In the genomic region with DNA sequence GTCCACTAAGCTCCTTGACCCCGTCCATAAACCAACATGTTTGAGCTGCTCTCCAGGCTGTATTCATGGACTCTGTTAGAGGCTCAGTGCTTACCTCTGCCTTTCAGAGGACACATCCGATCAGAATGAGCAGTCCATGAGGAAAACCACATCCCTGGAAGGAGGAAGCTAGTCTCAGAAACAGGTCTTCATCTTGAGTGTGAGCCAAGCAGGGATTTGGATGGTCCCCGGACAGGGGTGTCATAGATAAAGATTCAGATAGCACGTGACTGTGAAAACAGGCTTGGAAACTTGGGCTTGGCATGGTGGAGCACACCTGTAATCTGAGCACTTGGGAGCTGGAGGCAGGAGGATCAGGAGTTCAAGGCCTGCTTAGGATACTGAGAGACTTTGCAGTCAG, we compare ENCODE assay signal across 8 mouse cellular contexts. TPM values are rescaled to one million over a fixed set of nuclear protein-coding genes. Genes with fewer than 3 reads are reported as not detected.
DNase-seq lines count a peak whose midpoint lies in the region; ATAC-seq and TF ChIP-seq lines count a peak whose summit lies in the region.

No protein-coding gene starts in this region.

- H3K9ac ChIP-seq in limb, embryonic 14.5 days (ENCODE audit: low read depth, low read length, severe bottlenecking): 0 out of 2 replicates have a peak overlapping the region, but pooled peaks have one; percentile 8
- H3K9ac ChIP-seq in stomach, embryonic 16.5 days (ENCODE audit: low read length): peak overlapping the region; percentile 68

- no peaks in the 10 kb centered on the region for H3K36me3 ChIP-seq in megakaryocyte, embryonic 14.5 days (replicated peaks; ENCODE audit: low read length)
- peaks cover 7% of the 10 kb centered on the region for H3K36me3 ChIP-seq in limb, embryonic 14.5 days (ENCODE audit: control insufficient read depth, insufficient read depth, low read length)
- no peaks in the 10 kb centered on the region for H3K36me3 ChIP-seq in stomach, embryonic 16.5 days (ENCODE audit: control insufficient read depth, insufficient read depth, low read length)

- no peak for DNase-seq in limb, embryonic 14.5 days (ENCODE audit: low spot score)
- DNase-seq in frontal cortex, postnatal 25 days (ENCODE audit: low spot score in 2 of 2): no peak
- DNase-seq in gastrocnemius, postnatal 10 days: no peak
- no peak for DNase-seq in cerebellum, adult 11-12 months

- no peaks in the 10 kb centered on the region for H3K9me3 ChIP-seq in megakaryocyte, embryonic 14.5 days
- no peaks in the 10 kb centered on the region for H3K9me3 ChIP-seq in limb, embryonic 14.5 days (ENCODE audit: control insufficient read depth, low read length)
- H3K9me3 ChIP-seq in stomach, embryonic 16.5 days (replicated peaks; ENCODE audit: control insufficient read depth, low read length): no peaks in the 10 kb centered on the region

- peak overlapping the region; percentile 96 for H3K4me2 ChIP-seq in limb, embryonic 14.5 days (replicated peaks; ENCODE audit: low read depth, low read length, severe bottlenecking)
- H3K4me2 ChIP-seq in stomach, embryonic 16.5 days (ENCODE audit: low read depth, low read length): peak overlapping the region; percentile 95

- H3K27me3 ChIP-seq in megakaryocyte, embryonic 14.5 days (replicated peaks): no peaks in the 10 kb centered on the region
- H3K27me3 ChIP-seq in limb, embryonic 14.5 days (ENCODE audit: control insufficient read depth, insufficient read depth, low read length): no peaks in the 10 kb centered on the region
- H3K27me3 ChIP-seq in stomach, embryonic 16.5 days (ENCODE audit: control insufficient read depth, insufficient read depth, low read length): no peaks in the 10 kb centered on the region

- ATAC-seq in megakaryocyte, adult 5-6 weeks (ENCODE audit: poor library complexity, severe bottlenecking): no peak
- 0 out of 2 replicates have a peak, but pooled peaks have one; percentile 7 for ATAC-seq in erythroid progenitor cell, adult 5-6 weeks (replicated peaks; ENCODE audit: low FRiP score, poor library complexity, severe bottlenecking)
- ATAC-seq in limb, embryonic 14.5 days (ENCODE audit: low FRiP score, low read depth): no peak
- no peak for ATAC-seq in stomach, embryonic 16.5 days (ENCODE audit: insufficient read depth, low FRiP score)

- no peak for TF ChIP-seq POLR2A in limb, embryonic 14.5 days (IDR thresholded peaks at IDR 0.05; ENCODE audit: borderline replicate concordance, extremely low read depth, insufficient read depth, insufficient read length)

- WGBS in limb, embryonic 14.5 days: 56% methylated on average over 4 of the region's 4 CpGs
- 34% methylated on average over 4 of the region's 4 CpGs for WGBS in stomach, embryonic 16.5 days

- no peak overlapping the region for H3K27ac ChIP-seq in limb, embryonic 14.5 days (replicated peaks; ENCODE audit: low read depth, low read length)
- 0 out of 2 replicates have a peak overlapping the region, but pooled peaks have one; percentile 56 for H3K27ac ChIP-seq in stomach, embryonic 16.5 days (ENCODE audit: low read length)

- peaks cover 48% of the 10 kb centered on the region for H3K4me1 ChIP-seq in megakaryocyte, embryonic 14.5 days
- H3K4me1 ChIP-seq in limb, embryonic 14.5 days (ENCODE audit: control insufficient read depth, insufficient read depth, low read length): peaks cover 17% of the 10 kb centered on the region
- H3K4me1 ChIP-seq in stomach, embryonic 16.5 days (ENCODE audit: control insufficient read depth, insufficient read depth, low read length): peaks cover 22% of the 10 kb centered on the region

- H3K4me3 ChIP-seq in megakaryocyte, embryonic 14.5 days (replicated peaks): peak overlapping the region; percentile 97
- peak overlapping the region; percentile 56 for H3K4me3 ChIP-seq in limb, embryonic 14.5 days (replicated peaks; ENCODE audit: low read length)
- H3K4me3 ChIP-seq in stomach, embryonic 16.5 days (replicated peaks; ENCODE audit: low read length): peak overlapping the region; percentile 60

RNA-seq across cellular contexts. Expression of a gene that starts 9.7 kb away (rescaled TPM):
- 15.1 and 19.6 TPM in 2 replicates for polyA plus RNA-seq in megakaryocyte, embryonic 14.5 days (2012; ENCODE audit: insufficient read depth, low replicate concordance)
- 44.0 and 52.2 TPM in 2 replicates for total RNA-seq in megakaryocyte, adult 5-6 weeks (2015)
- 92.3 and 104 TPM in 2 replicates for total RNA-seq in megakaryocyte, adult 5-6 weeks (2017)
- total RNA-seq in erythroid progenitor cell, adult 5-6 weeks (2015; ENCODE audit: low replicate concordance): 62.7 and 90.5 TPM in 2 replicates
- total RNA-seq in erythroid progenitor cell, adult 5-6 weeks (2017; ENCODE audit: low replicate concordance): 107 and 117 TPM in 2 replicates
- 29.8 and 30.3 TPM in 2 replicates for polyA plus RNA-seq in limb, embryonic 14.5 days (2012; rRNA removed)
- 18.3 and 18.8 TPM in 2 replicates for polyA plus RNA-seq in limb, embryonic 14.5 days (2014; fragmentation: Nextera tagmentation; extraction: Ambion mirVana)
- 15.5 and 17.7 TPM in 2 replicates for polyA plus RNA-seq in stomach, embryonic 16.5 days (2015; fragmentation: Nextera tagmentation; extraction: Ambion mirVana)
- total RNA-seq in gastrocnemius, postnatal 10 days (2021): 10 to 100 TPM; 47.0 to 51.8 TPM

RNA-seq across cellular contexts. Expression of a gene that starts 31.5 kb away (rescaled TPM):
- polyA plus RNA-seq in megakaryocyte, embryonic 14.5 days (2012; ENCODE audit: insufficient read depth, low replicate concordance): 0.62 TPM in 1 of 2 replicates, not detected in the other
- total RNA-seq in megakaryocyte, adult 5-6 weeks (2015): 7.4 and 9.8 TPM in 2 replicates
- 7.7 and 11.0 TPM in 2 replicates for total RNA-seq in megakaryocyte, adult 5-6 weeks (2017)
- total RNA-seq in erythroid progenitor cell, adult 5-6 weeks (2015; ENCODE audit: low replicate concordance): 17.3 and 19.7 TPM in 2 replicates
- 7.2 and 11.9 TPM in 2 replicates for total RNA-seq in erythroid progenitor cell, adult 5-6 weeks (2017; ENCODE audit: low replicate concordance)
- polyA plus RNA-seq in limb, embryonic 14.5 days (2012; rRNA removed): 8.9 and 11.5 TPM in 2 replicates
- polyA plus RNA-seq in limb, embryonic 14.5 days (2014; fragmentation: Nextera tagmentation; extraction: Ambion mirVana): 7.5 and 7.9 TPM in 2 replicates
- polyA plus RNA-seq in stomach, embryonic 16.5 days (2015; fragmentation: Nextera tagmentation; extraction: Ambion mirVana): 9.7 and 10.5 TPM in 2 replicates
- 1 to 10 TPM; 6.4 to 6.8 TPM for total RNA-seq in gastrocnemius, postnatal 10 days (2021)

RNA-seq across cellular contexts. Expression of a gene that starts 51.6 kb away (rescaled TPM):
- 0.92 and 1.1 TPM in 2 replicates for polyA plus RNA-seq in megakaryocyte, embryonic 14.5 days (2012; ENCODE audit: insufficient read depth, low replicate concordance)
- total RNA-seq in megakaryocyte, adult 5-6 weeks (2015): 0.21 and 0.89 TPM in 2 replicates
- 0.40 and 0.49 TPM in 2 replicates for total RNA-seq in megakaryocyte, adult 5-6 weeks (2017)
- total RNA-seq in erythroid progenitor cell, adult 5-6 weeks (2015; ENCODE audit: low replicate concordance): 8.8 and 11.5 TPM in 2 replicates
- 16.0 and 17.9 TPM in 2 replicates for total RNA-seq in erythroid progenitor cell, adult 5-6 weeks (2017; ENCODE audit: low replicate concordance)
- polyA plus RNA-seq in limb, embryonic 14.5 days (2012; rRNA removed): 2.7 and 3.4 TPM in 2 replicates
- polyA plus RNA-seq in limb, embryonic 14.5 days (2014; fragmentation: Nextera tagmentation; extraction: Ambion mirVana): 4.8 and 4.9 TPM in 2 replicates
- 2.2 and 2.9 TPM in 2 replicates for polyA plus RNA-seq in stomach, embryonic 16.5 days (2015; fragmentation: Nextera tagmentation; extraction: Ambion mirVana)
- total RNA-seq in gastrocnemius, postnatal 10 days (2021): 1 to 10 TPM; 3.7 to 5.2 TPM
